Mouse (Mus musculus): ENCODE results near the gene Cped1. TPM values are rescaled to one million over a fixed set of nuclear protein-coding genes. Genes with fewer than 3 reads are reported as not detected.

The Cped1 gene
- polyA plus RNA-seq, 1 experiment from 2014 or later, result 10.1 TPM

DNA sequence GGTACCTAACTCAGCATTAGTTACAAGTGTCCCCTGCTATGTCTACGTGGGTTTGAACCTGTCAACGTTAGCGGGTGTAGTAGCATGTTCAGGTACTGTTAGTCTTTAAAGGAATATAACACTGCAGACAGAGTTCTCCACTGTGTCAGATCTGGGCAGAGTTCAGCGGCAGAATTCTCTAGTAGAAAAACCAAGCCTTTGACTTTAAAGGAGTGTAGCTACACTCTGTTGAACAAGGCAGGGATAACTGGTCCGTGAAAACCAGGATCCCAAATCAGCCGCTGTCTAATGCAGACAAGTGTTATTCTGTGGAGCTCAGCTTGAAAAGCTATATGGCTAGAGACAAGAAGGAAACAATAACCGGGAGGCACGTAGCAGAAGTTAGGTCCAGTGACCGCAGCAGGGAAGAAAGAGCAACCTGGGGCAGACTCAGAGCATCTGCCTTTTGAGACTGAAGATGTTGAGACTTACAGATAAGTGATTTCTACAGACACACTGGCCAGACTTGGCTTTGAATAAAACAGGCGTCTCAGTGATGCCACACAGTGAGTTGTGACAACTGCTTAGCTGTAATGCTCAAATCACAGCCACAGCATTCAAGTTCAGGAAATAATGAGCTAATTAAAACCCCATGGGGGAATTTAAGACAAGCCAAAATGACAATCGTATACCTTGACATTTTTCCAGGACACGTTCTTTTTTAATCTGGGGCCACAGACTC, 219.5 kb downstream of the Cped1 start:
- no peak overlapping the region for H3K27ac ChIP-seq (ENCODE audit: low read depth, low read length)
- ATAC-seq (ENCODE audit: insufficient read depth, low FRiP score, low TSS enrichment) (no peak), DNase-seq (ENCODE audit: low spot score) (no peak)
- H3K9ac ChIP-seq (ENCODE audit: low read length), result no peak overlapping the region
- H3K36me3 ChIP-seq (ENCODE audit: control insufficient read depth, insufficient read depth, low read length), result no peaks in the 10 kb centered on the region
- H3K4me1 ChIP-seq (ENCODE audit: control insufficient read depth, insufficient read depth, low read length), result no peaks in the 10 kb centered on the region
- no peak overlapping the region for H3K4me3 ChIP-seq (ENCODE audit: low read depth, low read length)
- H3K9me3 ChIP-seq (ENCODE audit: control insufficient read depth, low read length), result no peaks in the 10 kb centered on the region
- no peak overlapping the region for H3K4me2 ChIP-seq (ENCODE audit: low read depth)
- H3K27me3 ChIP-seq (ENCODE audit: control insufficient read depth, insufficient read depth, low read length), result no peaks in the 10 kb centered on the region
- 78% methylated on average over 12 of the region's 12 CpGs for WGBS

DNA sequence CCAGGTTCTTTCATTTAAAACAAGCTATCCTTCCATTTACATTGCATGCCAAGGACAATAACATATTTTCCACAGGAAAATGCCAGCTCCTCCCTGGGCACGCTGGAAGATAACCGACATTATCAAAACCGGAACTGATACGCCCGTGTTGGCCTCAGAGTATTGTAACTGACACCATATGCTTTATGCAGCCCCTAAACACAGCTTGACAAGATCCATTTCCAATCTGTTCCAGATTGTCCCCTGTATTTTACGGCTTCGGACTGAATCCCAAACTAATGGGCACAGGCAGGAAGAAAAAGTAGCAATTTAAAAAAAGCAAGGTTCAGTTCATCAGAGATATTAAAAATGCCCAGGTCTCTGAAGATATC, 220.0 kb downstream of the Cped1 start:
- no peak overlapping the region for H3K4me3 ChIP-seq (ENCODE audit: low read depth, low read length)
- no peaks in the 10 kb centered on the region for H3K4me1 ChIP-seq (ENCODE audit: control insufficient read depth, insufficient read depth, low read length)
- no peaks in the 10 kb centered on the region for H3K36me3 ChIP-seq (ENCODE audit: control insufficient read depth, insufficient read depth, low read length)
- no peaks in the 10 kb centered on the region for H3K9me3 ChIP-seq (ENCODE audit: control insufficient read depth, low read length)
- DNase-seq (ENCODE audit: low spot score) (no peak), ATAC-seq (ENCODE audit: insufficient read depth, low FRiP score, low TSS enrichment) (no peak)
- H3K27ac ChIP-seq (ENCODE audit: low read depth, low read length), result no peak overlapping the region
- H3K27me3 ChIP-seq (ENCODE audit: control insufficient read depth, insufficient read depth, low read length), result no peaks in the 10 kb centered on the region
- no peak overlapping the region for H3K9ac ChIP-seq (ENCODE audit: low read length)
- 48% methylated on average over 7 of the region's 7 CpGs for WGBS
- no peak overlapping the region for H3K4me2 ChIP-seq (ENCODE audit: low read depth)

GRCm38 (mm10) chr6:22206179-22206578, 220.5 kb downstream of the Cped1 start:
- no peak overlapping the region for H3K27ac ChIP-seq (ENCODE audit: low read depth, low read length)
- H3K9ac ChIP-seq (ENCODE audit: low read length), result no peak overlapping the region
- WGBS, result 58% methylated on average over 14 of the region's 14 CpGs
- H3K36me3 ChIP-seq (ENCODE audit: control insufficient read depth, insufficient read depth, low read length), result no peaks in the 10 kb centered on the region
- ATAC-seq (ENCODE audit: insufficient read depth, low FRiP score, low TSS enrichment) (no peak), DNase-seq (ENCODE audit: low spot score) (no peak)
- no peaks in the 10 kb centered on the region for H3K4me1 ChIP-seq (ENCODE audit: control insufficient read depth, insufficient read depth, low read length)
- no peaks in the 10 kb centered on the region for H3K27me3 ChIP-seq (ENCODE audit: control insufficient read depth, insufficient read depth, low read length)
- H3K4me2 ChIP-seq (ENCODE audit: low read depth), result no peak overlapping the region
- H3K4me3 ChIP-seq (ENCODE audit: low read depth, low read length), result no peak overlapping the region
- no peaks in the 10 kb centered on the region for H3K9me3 ChIP-seq (ENCODE audit: control insufficient read depth, low read length)

DNA sequence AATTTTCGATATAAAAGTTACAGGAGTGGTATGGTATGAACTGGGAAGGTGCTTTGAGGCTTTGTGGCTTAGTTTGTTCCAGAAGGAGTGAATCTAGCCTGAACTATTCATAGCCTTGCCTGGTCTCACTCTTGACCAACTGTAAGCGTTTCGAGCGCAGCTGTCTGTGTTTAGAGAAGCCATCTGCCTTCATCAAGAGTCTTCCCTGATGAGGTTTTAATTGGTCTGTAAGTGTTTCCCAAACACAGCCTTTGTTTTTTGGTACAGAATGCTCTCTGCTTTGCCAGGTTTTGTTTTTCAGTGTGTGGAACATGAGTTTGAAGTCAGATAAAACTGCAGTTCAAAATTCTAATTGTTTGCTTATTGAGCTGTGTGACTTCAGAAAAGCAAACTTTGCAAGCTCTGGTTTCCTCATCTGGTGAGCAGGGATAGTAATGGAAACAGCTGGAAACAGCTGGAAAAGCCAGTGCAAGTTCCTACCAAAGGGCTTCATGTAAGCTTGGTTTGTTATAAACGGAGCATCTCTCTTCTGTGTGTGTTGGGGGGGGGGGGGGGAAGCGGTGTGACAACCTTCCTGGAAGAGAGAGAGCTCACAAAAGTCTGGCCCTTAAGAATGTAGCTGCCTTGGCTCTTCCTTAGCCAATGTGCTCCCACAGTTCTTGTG, 221.0 kb downstream of the Cped1 start:
- Histone ChIP-seq H3K4me1 (ENCODE audit: control insufficient read depth, insufficient read depth, low read length) (no peaks in the 10 kb centered on the region), H3K36me3 (ENCODE audit: control insufficient read depth, insufficient read depth, low read length) (no peaks in the 10 kb centered on the region), H3K9ac (ENCODE audit: low read length) (no peak overlapping the region), H3K4me2 (ENCODE audit: low read depth) (no peak overlapping the region), H3K9me3 (ENCODE audit: control insufficient read depth, low read length) (no peaks in the 10 kb centered on the region), H3K27ac (ENCODE audit: low read depth, low read length) (no peak overlapping the region), H3K4me3 (ENCODE audit: low read depth, low read length) (no peak overlapping the region), H3K27me3 (ENCODE audit: control insufficient read depth, insufficient read depth, low read length) (no peaks in the 10 kb centered on the region)
- 51% methylated on average over 6 of the region's 6 CpGs for WGBS
- ATAC-seq (ENCODE audit: insufficient read depth, low FRiP score, low TSS enrichment) (no peak), DNase-seq (ENCODE audit: low spot score) (no peak)

GRCm38 (mm10) chr6:22212158-22212557, 226.4 kb downstream of the Cped1 start:
- Histone ChIP-seq H3K9me3 (ENCODE audit: control insufficient read depth, low read length) (no peaks in the 10 kb centered on the region), H3K27ac (ENCODE audit: low read depth, low read length) (no peak overlapping the region), H3K27me3 (ENCODE audit: control insufficient read depth, insufficient read depth, low read length) (no peaks in the 10 kb centered on the region), H3K4me1 (ENCODE audit: control insufficient read depth, insufficient read depth, low read length) (no peaks in the 10 kb centered on the region), H3K4me3 (ENCODE audit: low read depth, low read length) (no peak overlapping the region), H3K4me2 (ENCODE audit: low read depth) (no peak overlapping the region), H3K9ac (ENCODE audit: low read length) (no peak overlapping the region), H3K36me3 (ENCODE audit: control insufficient read depth, insufficient read depth, low read length) (no peaks in the 10 kb centered on the region)
- ATAC-seq (ENCODE audit: insufficient read depth, low FRiP score, low TSS enrichment) (no peak), DNase-seq (ENCODE audit: low spot score) (no peak)
- WGBS, result 95% methylated on average over 6 of the region's 6 CpGs

DNA sequence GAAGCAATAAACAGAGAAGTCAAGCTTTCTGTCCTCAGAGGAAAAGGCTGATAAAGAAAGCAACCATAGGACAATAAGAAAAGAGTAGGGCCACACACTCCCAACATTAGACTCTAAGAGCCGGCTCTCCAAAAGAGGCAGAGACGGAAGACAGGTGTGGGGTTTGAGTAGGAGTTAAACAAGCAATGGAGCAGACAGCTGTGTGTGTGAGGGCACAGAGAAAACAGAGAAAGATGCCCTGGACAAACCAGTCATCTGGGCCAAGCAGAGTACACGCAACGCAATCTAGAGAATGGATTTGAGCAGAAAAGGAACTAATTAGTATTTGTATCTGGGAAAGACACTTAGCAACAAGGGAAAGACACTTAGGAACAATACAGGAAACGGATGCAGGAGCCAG, 227.5 kb downstream of the Cped1 start:
- DNase-seq (ENCODE audit: low spot score), result no peak
- Histone ChIP-seq H3K4me3 (ENCODE audit: low read depth, low read length) (no peak overlapping the region), H3K4me2 (ENCODE audit: low read depth) (no peak overlapping the region), H3K9ac (ENCODE audit: low read length) (no peak overlapping the region), H3K27me3 (ENCODE audit: control insufficient read depth, insufficient read depth, low read length) (no peaks in the 10 kb centered on the region), H3K27ac (ENCODE audit: low read depth, low read length) (no peak overlapping the region), H3K9me3 (ENCODE audit: control insufficient read depth, low read length) (no peaks in the 10 kb centered on the region), H3K36me3 (ENCODE audit: control insufficient read depth, insufficient read depth, low read length) (no peaks in the 10 kb centered on the region), H3K4me1 (ENCODE audit: control insufficient read depth, insufficient read depth, low read length) (no peaks in the 10 kb centered on the region)
- no peak for ATAC-seq (ENCODE audit: insufficient read depth, low FRiP score, low TSS enrichment)
- 80% methylated on average over 5 of the region's 5 CpGs for WGBS

DNA sequence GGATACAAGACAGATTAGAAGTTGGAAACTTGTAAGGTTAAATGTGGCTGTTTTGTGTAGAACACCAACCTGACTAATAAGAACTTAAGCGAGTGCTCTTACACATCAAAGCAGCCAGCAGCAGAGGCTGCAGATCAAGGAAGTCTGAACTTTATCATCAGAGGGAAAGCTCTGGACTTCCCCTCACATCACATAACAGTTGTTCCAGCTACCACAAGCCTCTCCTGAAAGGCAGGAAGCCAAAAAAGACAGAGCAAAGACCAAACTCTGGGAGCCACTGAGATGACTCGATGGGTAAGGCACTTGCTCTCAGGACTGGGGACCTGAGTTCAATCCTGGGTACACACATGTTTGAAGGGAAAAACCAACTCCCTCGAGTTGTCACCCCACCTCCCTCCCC, 228.1 kb downstream of the Cped1 start:
- Histone ChIP-seq H3K4me3 (ENCODE audit: low read depth, low read length) (no peak overlapping the region), H3K36me3 (ENCODE audit: control insufficient read depth, insufficient read depth, low read length) (no peaks in the 10 kb centered on the region), H3K4me1 (ENCODE audit: control insufficient read depth, insufficient read depth, low read length) (no peaks in the 10 kb centered on the region), H3K27me3 (ENCODE audit: control insufficient read depth, insufficient read depth, low read length) (no peaks in the 10 kb centered on the region), H3K9ac (ENCODE audit: low read length) (no peak overlapping the region), H3K9me3 (ENCODE audit: control insufficient read depth, low read length) (no peaks in the 10 kb centered on the region), H3K4me2 (ENCODE audit: low read depth) (no peak overlapping the region), H3K27ac (ENCODE audit: low read depth, low read length) (no peak overlapping the region)
- ATAC-seq (ENCODE audit: insufficient read depth, low FRiP score, low TSS enrichment), result no peak
- DNase-seq (ENCODE audit: low spot score), result no peak
- 79% methylated on average over 3 of the region's 3 CpGs for WGBS

DNA sequence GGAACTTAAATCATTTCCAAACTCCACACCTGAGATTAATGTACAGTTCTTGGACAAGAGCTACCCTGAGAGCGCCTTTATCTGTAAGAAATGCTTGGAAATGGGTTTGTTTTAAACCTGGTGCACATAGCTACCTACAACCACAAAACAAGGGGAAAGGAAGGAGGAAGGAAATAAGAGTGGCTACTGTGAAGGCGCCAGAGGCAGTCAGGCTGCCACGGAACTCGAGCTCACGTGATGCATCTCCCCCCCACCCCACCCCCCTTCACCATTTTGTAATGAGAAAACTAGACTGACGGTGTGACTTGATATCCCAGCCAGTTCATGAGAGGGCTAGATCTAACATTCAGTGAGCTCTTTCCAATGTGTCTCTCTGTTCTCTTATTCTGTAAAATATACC, 228.9 kb downstream of the Cped1 start:
- no peak overlapping the region for H3K9ac ChIP-seq (ENCODE audit: low read length)
- H3K27me3 ChIP-seq (ENCODE audit: control insufficient read depth, insufficient read depth, low read length), result no peaks in the 10 kb centered on the region
- no peaks in the 10 kb centered on the region for H3K4me1 ChIP-seq (ENCODE audit: control insufficient read depth, insufficient read depth, low read length)
- WGBS, result 86% methylated on average over 6 of the region's 6 CpGs
- H3K36me3 ChIP-seq (ENCODE audit: control insufficient read depth, insufficient read depth, low read length), result no peaks in the 10 kb centered on the region
- H3K9me3 ChIP-seq (ENCODE audit: control insufficient read depth, low read length), result no peaks in the 10 kb centered on the region
- no peak for DNase-seq (ENCODE audit: low spot score)
- H3K4me2 ChIP-seq (ENCODE audit: low read depth), result no peak overlapping the region
- H3K4me3 ChIP-seq (ENCODE audit: low read depth, low read length), result no peak overlapping the region
- no peak overlapping the region for H3K27ac ChIP-seq (ENCODE audit: low read depth, low read length)
- no peak for ATAC-seq (ENCODE audit: insufficient read depth, low FRiP score, low TSS enrichment)

GRCm38 (mm10) chr6:22216276-22216973, 230.7 kb downstream of the Cped1 start:
- Histone ChIP-seq H3K4me2 (ENCODE audit: low read depth) (no peak overlapping the region), H3K9ac (ENCODE audit: low read length) (no peak overlapping the region), H3K36me3 (ENCODE audit: control insufficient read depth, insufficient read depth, low read length) (no peaks in the 10 kb centered on the region), H3K4me1 (ENCODE audit: control insufficient read depth, insufficient read depth, low read length) (no peaks in the 10 kb centered on the region), H3K9me3 (ENCODE audit: control insufficient read depth, low read length) (no peaks in the 10 kb centered on the region), H3K27ac (ENCODE audit: low read depth, low read length) (no peak overlapping the region), H3K4me3 (ENCODE audit: low read depth, low read length) (no peak overlapping the region), H3K27me3 (ENCODE audit: control insufficient read depth, insufficient read depth, low read length) (no peaks in the 10 kb centered on the region)
- 71% methylated on average over 14 of the region's 14 CpGs for WGBS
- ATAC-seq (ENCODE audit: insufficient read depth, low FRiP score, low TSS enrichment) (peak; percentile 35; the same call in 1 of the 2 replicates), DNase-seq (ENCODE audit: low spot score) (peak; percentile 18)
